Mouse (Mus musculus) adrenal gland, postnatal 36 days (tissue): Measurements from ENCODE around the gene Igf1r. TPM values are rescaled to one million over a fixed set of nuclear protein-coding genes. Genes with fewer than 3 reads are reported as not detected.

Experiments used
- DNase-seq, 2 experiments: peaks; one replicate each; pipeline ENCODE4 v3.0.0; 2021; ENCODE audit warnings: mixed read lengths in 1 of 2
- total RNA-seq, 2 experiments: library from RNA; stranded (reverse); gene quantifications; 2 replicates each; pipeline ENCODE4 v1.2.3; 2021

Igf1r gene
- total RNA-seq, 2 experiments from 2014 or later = 74.1 to 87.4 TPM

- no peak for DNase-seq
These were observed 100.5 kb downstream of the Igf1r start for GRCm38 (mm10) chr7:68053002-68053624.

- no peak for DNase-seq
These were observed 101.9 kb downstream of the Igf1r start for GRCm38 (mm10) chr7:68054498-68054897.

GRCm38 (mm10) chr7:68054956-68055355 lies 102.3 kb downstream of the Igf1r start:
- DNase-seq = peak; percentile 31 to 43

- no peak for DNase-seq
These were observed 104.4 kb downstream of the Igf1r start for GRCm38 (mm10) chr7:68057010-68057409.

GRCm38 (mm10) chr7:68059690-68060089 lies 107.1 kb downstream of the Igf1r start:
- no peak for DNase-seq

GRCm38 (mm10) chr7:68061434-68061833 lies 108.8 kb downstream of the Igf1r start:
- DNase-seq = no peak

- no peak for DNase-seq
These were observed 109.7 kb downstream of the Igf1r start for GRCm38 (mm10) chr7:68062170-68062848.

- peak in 1 of 2 experiments; percentile 32 for DNase-seq
These were observed 110.2 kb downstream of the Igf1r start for GRCm38 (mm10) chr7:68062849-68063208.

- DNase-seq = no peak
These were observed 111.1 kb downstream of the Igf1r start for GRCm38 (mm10) chr7:68063711-68064110.

- no peak for DNase-seq
These were observed 111.5 kb downstream of the Igf1r start for GRCm38 (mm10) chr7:68064120-68064519.

GRCm38 (mm10) chr7:68064647-68065362 lies 112.2 kb downstream of the Igf1r start:
- DNase-seq = peak; percentile 60 to 72

- DNase-seq = peak; percentile 59 to 70
These were observed 113.3 kb downstream of the Igf1r start for GRCm38 (mm10) chr7:68065904-68066303.

GRCm38 (mm10) chr7:68067321-68067720 lies 114.7 kb downstream of the Igf1r start:
- no peak for DNase-seq

- no peak for DNase-seq
These were observed 116.7 kb downstream of the Igf1r start for GRCm38 (mm10) chr7:68069324-68069723.

GRCm38 (mm10) chr7:68070030-68070429 lies 117.4 kb downstream of the Igf1r start:
- DNase-seq = no peak

GRCm38 (mm10) chr7:68070626-68071025 lies 118.0 kb downstream of the Igf1r start:
- peak; percentile 79 to 88 for DNase-seq

- no peak for DNase-seq
These were observed 118.4 kb downstream of the Igf1r start for GRCm38 (mm10) chr7:68071050-68071449.

GRCm38 (mm10) chr7:68071749-68072148 lies 119.1 kb downstream of the Igf1r start:
- DNase-seq = no peak

- no peak for DNase-seq
These were observed 120.2 kb downstream of the Igf1r start for GRCm38 (mm10) chr7:68072524-68073459.

GRCm38 (mm10) chr7:68073460-68073806 lies 120.8 kb downstream of the Igf1r start:
- DNase-seq = no peak

- no peak for DNase-seq
These were observed 122.1 kb downstream of the Igf1r start for GRCm38 (mm10) chr7:68074748-68075147.

GRCm38 (mm10) chr7:68075401-68075800 lies 122.8 kb downstream of the Igf1r start:
- no peak for DNase-seq
